Comparison of ENCODE assay signal across 14 mouse cellular contexts in the genomic region with DNA sequence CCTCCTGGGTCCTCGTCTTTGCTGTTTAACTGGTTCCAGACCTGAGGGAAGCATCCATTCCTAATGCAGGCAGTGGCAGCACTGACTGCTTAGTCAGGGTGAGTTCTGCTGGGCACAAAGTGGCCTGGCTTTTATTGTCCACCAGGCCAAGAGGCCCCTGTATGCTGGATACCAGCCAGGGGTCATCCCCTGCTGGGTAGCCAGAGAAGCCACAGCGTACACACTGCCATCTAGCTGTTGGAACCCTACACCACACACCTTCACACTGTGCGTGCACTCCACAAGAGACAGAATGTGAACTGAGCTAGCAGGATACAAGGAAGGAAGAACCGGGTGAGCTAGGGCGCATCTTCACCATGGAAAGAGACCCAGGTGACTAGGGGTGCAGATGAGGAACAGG.
DNase-seq lines count a peak whose midpoint lies in the region; ATAC-seq and TF ChIP-seq lines count a peak whose summit lies in the region.
"Had no signal": no experiment of that assay in that cellular context is flagged by ENCODE, and none has a peak within 500 bp of the region (broad histone marks: within the 10 kb centered on the region; RNA-seq: fewer than 3 reads in every experiment).

No protein-coding gene starts in this region.

- no peak overlapping the region for H3K4me3 ChIP-seq in heart, adult 2 months
- no peak overlapping the region for H3K4me3 ChIP-seq in midbrain, postnatal 0 days (ENCODE audit: low read depth, low read length)
- H3K4me3 ChIP-seq in midbrain, embryonic 14.5 days (replicated peaks; ENCODE audit: low read depth, low read length): no peak overlapping the region
- H3K4me3 ChIP-seq: forebrain, embryonic 10.5 days; heart, embryonic 13.5 days; stomach, embryonic 15.5 days had no signal

- H3K9ac ChIP-seq in heart, adult 2 months (ENCODE audit: low read depth, low read length): no peak overlapping the region
- H3K9ac ChIP-seq in midbrain, postnatal 0 days (replicated peaks; ENCODE audit: low read length, poor library complexity, severe bottlenecking): no peak overlapping the region
- H3K9ac ChIP-seq in midbrain, embryonic 14.5 days (replicated peaks; ENCODE audit: low read length): no peak overlapping the region
- H3K9ac ChIP-seq: heart, embryonic 13.5 days; stomach, embryonic 15.5 days had no signal

- no peak for TF ChIP-seq POLR2A in heart, adult 2 months (IDR thresholded peaks at IDR 0.05; ENCODE audit: insufficient read depth, low read depth, low read length)

- TF ChIP-seq CTCF in heart, adult 2 months (IDR thresholded peaks at IDR 0.05): peak; percentile 33; the same call in 1 of the 2 replicates
- TF ChIP-seq CTCF in midbrain, postnatal 0 days (IDR thresholded peaks at IDR 0.05): peak; percentile 35

- WGBS in heart, adult 2 months: 54% methylated on average over 5 of the region's 5 CpGs
- 58% methylated on average over 5 of the region's 5 CpGs for WGBS in midbrain, postnatal 0 days
- 63% methylated on average over 5 of the region's 5 CpGs for WGBS in midbrain, embryonic 14.5 days

- H3K4me2 ChIP-seq in midbrain, postnatal 0 days (ENCODE audit: low read depth, low read length, poor library complexity, severe bottlenecking): no peak overlapping the region
- H3K4me2 ChIP-seq in midbrain, embryonic 14.5 days (ENCODE audit: low read length): no peak overlapping the region
- H3K4me2 ChIP-seq: heart, embryonic 13.5 days; stomach, embryonic 15.5 days had no signal

- ATAC-seq in midbrain, postnatal 0 days (ENCODE audit: low FRiP score): no peak
- ATAC-seq in midbrain, embryonic 14.5 days (ENCODE audit: low FRiP score, low TSS enrichment): no peak

- TF ChIP-seq EP300 in heart, adult 2 months (IDR thresholded peaks at IDR 0.05; ENCODE audit: insufficient read depth, low read depth, low read length): no peak

- no peaks in the 10 kb centered on the region for H3K36me3 ChIP-seq in heart, adult 2 months (ENCODE audit: control insufficient read depth, insufficient read depth, low read length)
- H3K36me3 ChIP-seq in midbrain, postnatal 0 days (ENCODE audit: insufficient read depth, low read length): no peaks in the 10 kb centered on the region
- H3K36me3 ChIP-seq in midbrain, embryonic 14.5 days (ENCODE audit: control insufficient read depth, insufficient read depth, low read length): no peaks in the 10 kb centered on the region
- H3K36me3 ChIP-seq: forebrain, embryonic 10.5 days; G1E; heart, embryonic 13.5 days; stomach, embryonic 15.5 days had no signal

- no peaks in the 10 kb centered on the region for H3K4me1 ChIP-seq in heart, adult 2 months (ENCODE audit: control insufficient read depth, insufficient read depth, low read length)
- H3K4me1 ChIP-seq in midbrain, postnatal 0 days (ENCODE audit: insufficient read depth, low read length): peaks cover 15% of the 10 kb centered on the region; the same call in 1 of the 2 replicates
- H3K4me1 ChIP-seq in midbrain, embryonic 14.5 days (ENCODE audit: control insufficient read depth, insufficient read depth, low read length): peaks cover 34% of the 10 kb centered on the region

- H3K27me3 ChIP-seq in heart, adult 2 months (ENCODE audit: control insufficient read depth, insufficient read depth, low read length): no peaks in the 10 kb centered on the region
- H3K27me3 ChIP-seq in midbrain, postnatal 0 days (ENCODE audit: insufficient read depth, low read length): no peaks in the 10 kb centered on the region
- H3K27me3 ChIP-seq in midbrain, embryonic 14.5 days (ENCODE audit: control insufficient read depth, insufficient read depth, low read length): no peaks in the 10 kb centered on the region
- H3K27me3 ChIP-seq: stomach, embryonic 15.5 days had no signal

- no peaks in the 10 kb centered on the region for H3K9me3 ChIP-seq in midbrain, postnatal 0 days (ENCODE audit: low read length)
- H3K9me3 ChIP-seq in midbrain, embryonic 14.5 days (ENCODE audit: control insufficient read depth, low read length): no peaks in the 10 kb centered on the region
- H3K9me3 ChIP-seq: forebrain, embryonic 10.5 days; G1E; heart, embryonic 13.5 days; stomach, embryonic 15.5 days had no signal

- no peak for DNase-seq in heart, adult 2 months
- no peak for DNase-seq in heart, adult 18-20 months
- no peak for DNase-seq in midbrain, postnatal 0 days (ENCODE audit: low spot score)
- no peak for DNase-seq in midbrain, embryonic 14.5 days
- peak; percentile 56 for DNase-seq in kidney, postnatal 10 days
- no peak for DNase-seq in B cell, adult 2 months
- DNase-seq in urinary bladder, adult 2 months (ENCODE audit: low spot score): no peak
- DNase-seq in layer of hippocampus, postnatal 10 days (ENCODE audit: low spot score in 2 of 2): no peak
- DNase-seq: adrenal gland, adult 8-10 months; cerebellum, adult 9-11 months had no signal

- intact Hi-C loops in heart, adult 2 months (cut with DNase I): no loop called here

- H3K27ac ChIP-seq in heart, adult 2 months: no peak overlapping the region
- no peak overlapping the region for H3K27ac ChIP-seq in midbrain, postnatal 0 days (ENCODE audit: low read depth, low read length)
- H3K27ac ChIP-seq in midbrain, embryonic 14.5 days (replicated peaks; ENCODE audit: low read depth, low read length): no peak overlapping the region
- H3K27ac ChIP-seq: forebrain, embryonic 10.5 days; heart, embryonic 13.5 days; stomach, embryonic 15.5 days had no signal

- no peaks in the 10 kb centered on the region for H3K79me2 ChIP-seq in heart, adult 2 months (replicated peaks; ENCODE audit: control insufficient read depth, insufficient read depth, low read length)
